Mouse (Mus musculus) heart, postnatal 4 days (tissue): Measurements from ENCODE around the gene Smap2. TPM values are rescaled to one million over a fixed set of nuclear protein-coding genes. Genes with fewer than 3 reads are reported as not detected.

Experiments
- DNase-seq: peaks from one replicate; pipeline ENCODE4 v3.0.0; 2021
- microRNA-seq, 2 experiments: library from miRNA; unstranded; fragments of <30 nt; microRNA quantifications; one replicate each; pipeline ENCODE4 v1.2.0; 2021 to 2022
- total RNA-seq, 2 experiments: library from RNA; stranded (reverse); gene quantifications; 2 replicates each; pipeline ENCODE4 v1.2.3; 2021

The Smap2 gene
- total RNA-seq, 2 experiments from 2014 or later, result 29.2 to 31.0 TPM

DNA sequence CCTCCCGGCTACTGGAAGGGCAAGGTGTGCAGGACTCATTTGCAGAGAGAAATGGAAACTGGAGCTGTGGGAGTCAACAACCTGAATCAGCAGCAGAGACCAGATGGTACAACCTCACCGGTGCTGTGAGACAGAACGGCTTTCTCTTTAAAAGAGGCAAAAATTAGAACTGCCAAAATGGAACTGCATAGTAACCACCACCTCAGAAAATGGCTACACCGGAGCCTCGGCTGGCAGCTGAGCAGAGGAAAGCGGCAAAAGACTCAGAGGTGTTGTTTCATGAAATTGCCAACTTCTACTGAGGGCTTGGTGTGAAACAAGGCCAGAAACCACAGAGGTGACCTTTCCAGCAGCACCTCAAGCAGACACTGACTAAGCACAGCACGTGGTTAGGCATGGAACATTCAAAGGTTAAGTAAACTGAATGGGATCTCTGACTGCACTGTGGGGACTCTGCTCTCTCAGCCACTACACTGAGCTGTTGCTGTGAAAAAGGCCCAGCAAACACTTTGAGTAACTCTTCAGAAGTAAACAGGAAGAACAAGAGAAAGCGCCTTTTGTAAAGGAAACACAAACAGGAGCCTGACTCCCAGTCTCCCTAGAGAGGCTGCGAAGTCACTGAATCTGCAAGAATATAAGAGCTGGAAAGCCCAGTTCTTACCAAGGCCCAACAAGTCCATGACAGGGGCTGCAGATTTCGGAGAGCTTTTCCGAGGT is 42.2 kb downstream of the Smap2 start:
- no peak for DNase-seq

DNA sequence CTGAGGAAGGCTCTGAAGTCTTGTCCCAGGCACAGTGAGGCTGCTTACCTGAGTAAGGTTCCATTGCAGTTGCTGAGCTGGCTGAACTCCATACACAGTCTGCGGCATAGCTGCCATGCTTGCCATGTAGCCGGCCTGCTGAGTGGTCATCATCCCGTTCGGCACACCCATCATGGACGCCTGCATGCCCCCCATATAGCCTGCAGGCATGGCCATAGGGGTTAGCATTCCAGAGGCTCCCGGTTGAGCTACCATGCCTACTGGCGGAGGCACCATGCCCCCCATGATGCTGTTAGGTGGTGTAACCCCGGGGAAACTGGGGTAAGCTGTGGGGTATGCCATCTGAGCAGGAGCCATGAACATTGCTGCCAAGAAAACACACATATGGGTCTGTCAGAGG is 45.2 kb downstream of the Smap2 start:
- DNase-seq, result no peak

DNA sequence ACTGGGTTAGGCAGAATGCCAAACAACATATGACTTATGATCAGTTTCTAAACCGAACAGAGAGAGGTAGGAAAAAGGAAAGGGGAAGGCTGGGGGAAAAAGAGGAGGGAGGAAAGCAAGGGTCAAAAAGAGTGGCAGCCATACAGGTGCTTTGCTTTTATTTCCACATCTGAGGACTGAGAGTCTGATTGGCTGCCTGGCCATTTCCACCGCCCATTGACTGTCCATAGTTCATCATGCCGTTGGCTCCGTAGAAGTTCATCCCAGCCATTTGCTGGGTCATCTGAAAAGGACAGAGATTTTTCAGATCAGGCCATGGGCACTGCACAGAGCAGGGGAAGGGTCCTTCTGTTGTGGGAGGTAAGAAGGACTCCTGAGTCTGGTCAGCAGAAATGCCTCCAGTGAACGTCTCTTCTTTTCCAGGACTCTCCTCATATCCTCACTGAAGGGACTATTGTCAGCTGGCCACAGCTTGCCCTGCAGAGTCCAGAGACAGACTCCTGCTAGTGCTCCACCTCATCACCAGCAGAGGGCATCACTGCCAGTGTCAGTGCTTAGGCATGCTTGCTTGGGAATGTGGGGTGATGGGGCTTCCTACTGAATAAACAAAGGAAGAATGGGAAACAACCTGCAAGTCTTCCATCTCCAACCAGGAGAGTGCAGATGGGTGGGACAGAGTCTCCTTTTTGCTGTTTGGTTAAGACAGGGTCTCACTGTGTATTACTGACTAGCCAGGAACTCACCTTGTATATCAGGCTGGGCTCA is 47.5 kb downstream of the Smap2 start:
- peak; percentile 48 for DNase-seq

DNA sequence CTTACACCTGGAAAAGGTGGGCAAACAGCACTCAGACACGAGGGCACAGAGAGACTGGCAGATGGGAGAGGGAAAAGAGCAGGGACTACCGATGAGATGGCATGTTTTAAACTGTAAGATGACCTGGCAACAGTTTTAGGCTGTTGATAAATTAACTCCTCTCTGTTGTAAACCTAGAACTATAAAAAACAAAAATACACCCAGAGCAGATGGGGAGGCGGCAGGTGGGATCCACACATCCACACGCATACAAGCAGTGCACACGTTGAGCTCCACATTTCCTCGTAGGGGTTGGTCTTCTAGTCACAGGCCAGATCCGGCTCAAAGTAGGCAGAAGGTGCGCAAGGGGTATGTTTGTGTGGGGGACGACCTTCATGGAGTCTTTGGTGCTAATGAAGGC is 48.6 kb downstream of the Smap2 start:
- no peak for DNase-seq

DNA sequence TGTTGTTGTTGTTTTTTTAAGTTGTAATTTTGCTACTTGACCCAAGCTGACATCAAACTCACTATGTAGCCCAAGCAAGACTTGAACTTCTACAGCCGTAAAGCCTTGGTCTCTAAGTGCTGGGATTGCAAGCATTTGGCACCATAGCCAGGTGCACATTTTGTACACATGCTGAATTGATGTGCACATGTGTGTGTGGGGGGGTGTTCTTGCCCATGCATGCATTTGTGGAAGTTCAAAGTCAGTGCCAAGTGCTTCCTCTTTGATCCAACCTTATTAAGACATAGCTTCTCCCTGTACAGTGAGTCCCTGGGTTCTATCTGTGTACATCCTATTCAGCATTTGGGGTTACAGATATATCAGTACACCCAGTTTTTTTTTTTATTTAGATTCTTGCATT is 61.5 kb downstream of the Smap2 start:
- no peak for DNase-seq

DNA sequence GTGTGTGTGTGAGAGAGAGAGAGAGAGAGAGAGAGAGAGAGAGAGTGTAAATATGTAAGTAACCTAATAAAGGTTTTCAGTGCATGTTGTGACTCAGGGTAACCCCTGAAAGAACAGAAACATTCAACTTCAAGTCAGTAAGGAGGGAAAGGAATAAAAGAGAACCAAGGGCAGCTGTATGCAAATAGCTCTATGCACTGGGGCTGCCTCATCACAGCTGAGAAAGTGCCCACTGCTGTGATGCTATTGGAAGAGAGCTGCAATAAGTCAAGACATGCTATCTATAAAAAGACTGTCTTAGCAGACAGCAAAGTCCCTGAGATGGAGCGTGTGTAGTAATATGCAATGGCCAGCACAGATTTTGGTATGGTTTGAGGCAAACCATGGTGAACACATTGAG is 63.4 kb downstream of the Smap2 start:
- DNase-seq, result no peak

DNA sequence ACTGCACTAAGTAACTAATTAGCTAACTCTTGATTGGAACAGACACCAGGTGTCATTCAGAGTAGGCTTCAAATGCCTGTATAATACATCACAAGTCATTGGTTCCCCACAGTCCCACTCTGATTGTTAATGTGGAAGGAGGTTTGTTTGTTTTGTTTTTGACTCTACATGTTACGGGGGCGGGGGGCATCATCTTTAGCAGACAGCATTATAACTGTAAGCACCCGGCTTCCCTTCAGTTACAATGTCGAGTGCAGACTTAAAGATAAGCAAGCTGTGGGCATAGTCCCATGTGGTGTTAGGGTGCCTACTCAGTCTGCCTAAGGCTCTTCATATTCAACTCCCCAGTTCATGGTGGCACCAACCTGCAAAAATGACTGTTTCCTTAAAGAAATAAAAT is 64.0 kb downstream of the Smap2 start:
- DNase-seq, result no peak

DNA sequence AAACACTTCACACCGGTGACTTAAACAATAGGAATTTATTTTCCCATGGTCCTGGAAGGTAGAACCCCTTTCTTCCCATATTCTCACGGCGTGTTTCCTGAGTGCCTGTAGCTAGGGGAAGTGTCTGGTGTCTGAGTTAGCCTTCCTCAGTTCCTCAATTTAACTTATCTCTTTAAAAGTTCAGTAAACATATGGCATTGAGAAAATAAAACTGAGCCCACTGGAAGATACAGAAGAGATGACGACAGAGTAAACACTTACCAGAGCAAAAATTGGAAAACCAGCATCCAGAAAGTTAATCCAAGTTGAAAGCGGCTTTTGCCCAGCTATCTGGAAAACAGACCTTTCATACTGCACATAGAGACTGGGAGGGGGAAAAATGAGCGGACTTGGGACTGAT is 64.9 kb downstream of the Smap2 start:
- peak; percentile 9 for DNase-seq

DNA sequence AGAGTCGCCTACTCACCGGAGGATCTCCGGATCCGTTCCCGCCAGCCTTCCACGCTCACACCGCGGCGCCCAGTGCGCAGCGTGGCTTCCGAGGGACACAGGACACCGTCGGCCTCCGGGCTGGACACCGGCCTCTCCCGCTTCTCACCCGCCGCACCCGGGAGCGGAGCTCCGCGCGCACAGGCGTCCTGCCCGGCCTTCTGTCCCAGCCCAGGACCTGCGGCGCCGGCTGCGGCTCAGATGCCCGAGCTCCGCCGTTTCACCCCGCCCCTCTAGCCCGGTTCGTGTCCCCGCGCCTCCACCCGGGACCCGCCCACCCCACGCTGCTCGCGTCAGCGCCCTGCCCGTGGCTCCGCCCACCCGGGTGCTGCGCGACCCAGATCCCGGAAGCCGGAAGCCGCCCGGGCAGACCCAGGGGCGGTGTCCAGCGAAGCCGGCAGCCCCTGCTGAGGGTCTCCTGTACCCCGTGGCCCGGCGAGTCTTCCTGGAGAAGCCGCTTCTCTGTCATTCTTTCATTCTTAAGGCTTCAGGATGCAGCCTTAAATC is 65.5 kb downstream of the Smap2 start, which contains the start of gene Zfp69:
Zfp69 (minus strand) TSS at position 272 of the 546 bp plus-strand sequence.
- DNase-seq, result peak; percentile 93

DNA sequence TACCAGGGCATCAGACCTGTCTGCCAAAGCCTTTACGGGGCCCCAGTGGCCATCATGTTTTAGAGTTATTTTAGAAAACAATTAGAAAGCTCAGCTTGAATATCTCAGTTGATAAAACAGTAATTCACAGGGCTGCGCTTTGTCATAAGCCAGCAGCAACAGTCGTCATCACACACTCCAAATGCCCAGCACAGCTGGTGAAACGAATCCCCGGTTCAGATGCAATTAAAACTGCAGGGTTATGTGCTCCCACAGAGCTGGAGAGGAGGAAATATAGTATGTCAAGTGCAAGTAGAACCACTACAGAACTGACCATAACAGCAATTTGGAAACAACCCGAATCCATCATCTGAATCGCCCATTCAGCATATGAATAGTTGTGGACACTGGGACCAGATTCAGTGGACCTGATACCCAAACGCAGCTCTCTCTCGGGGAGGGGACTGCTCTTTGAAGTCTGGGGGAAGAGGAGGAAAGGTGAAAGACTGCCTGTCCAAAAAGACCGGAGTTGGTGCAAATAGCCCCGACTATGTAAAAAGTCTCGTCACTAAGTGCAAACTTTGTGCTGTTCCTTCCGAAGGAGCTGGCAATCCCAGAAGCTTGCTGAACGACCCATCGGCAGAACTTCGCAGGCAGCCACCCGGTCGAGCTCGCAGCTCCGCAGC is 66.2 kb downstream of the Smap2 start:
- DNase-seq, result peak; percentile 13

DNA sequence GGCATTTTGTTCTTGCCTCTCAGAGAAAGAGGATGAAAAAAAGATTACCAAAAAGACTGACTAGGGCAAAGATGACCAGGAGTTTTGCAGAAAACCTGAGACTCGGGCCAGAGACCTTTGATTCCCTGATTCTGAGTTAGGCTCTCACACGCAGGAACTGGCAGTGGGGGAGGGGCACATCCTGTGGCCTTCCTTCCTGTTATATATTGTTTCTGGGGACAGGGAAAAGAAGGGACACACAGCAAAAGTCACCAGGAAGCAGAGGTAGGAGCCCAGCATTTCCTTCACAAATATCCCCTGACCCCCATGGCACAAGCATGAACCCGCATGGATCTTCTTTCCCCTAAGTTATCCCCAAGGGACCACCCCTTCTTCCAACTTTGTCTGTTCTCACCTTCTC is 68.1 kb downstream of the Smap2 start:
- peak; percentile 57 for DNase-seq

DNA sequence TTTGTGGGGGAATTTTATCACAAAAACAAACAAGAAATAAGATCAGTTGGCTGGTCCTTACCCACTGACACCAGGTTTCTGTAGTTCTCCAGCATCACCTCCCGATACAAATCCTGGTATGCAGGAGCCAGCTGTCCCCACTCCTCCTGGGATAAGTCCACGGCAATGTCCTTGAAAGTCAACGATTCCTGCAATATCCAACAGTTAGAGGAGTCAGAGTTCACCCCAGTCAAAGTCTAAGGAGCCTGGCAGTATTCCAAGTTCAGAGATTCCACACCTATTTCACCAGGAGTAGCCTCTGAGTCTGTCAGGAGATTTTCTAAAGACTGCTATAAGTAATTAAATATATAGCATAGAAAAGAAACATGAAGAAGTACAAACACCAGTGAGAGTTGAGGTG is 82.0 kb downstream of the Smap2 start:
- DNase-seq, result no peak

DNA sequence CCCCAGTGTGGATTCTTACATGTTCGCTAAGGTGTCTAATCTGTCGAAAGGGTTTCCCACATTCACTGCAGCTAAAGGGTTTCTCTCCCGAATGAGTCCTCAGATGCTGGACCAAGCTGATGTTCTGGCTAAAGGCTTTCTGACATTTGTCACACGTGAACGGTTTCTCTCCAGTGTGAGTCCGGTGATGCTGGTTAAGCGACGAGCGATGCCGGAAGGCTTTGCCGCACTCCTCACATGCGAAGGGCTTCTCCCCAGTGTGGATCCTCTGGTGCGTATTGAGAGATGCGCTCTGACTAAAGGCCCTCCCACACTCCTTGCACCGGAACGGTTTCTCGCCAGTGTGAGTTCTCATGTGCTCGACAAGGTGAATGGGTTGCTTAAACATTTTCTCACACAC is 86.3 kb downstream of the Smap2 start:
- DNase-seq, result no peak

DNA sequence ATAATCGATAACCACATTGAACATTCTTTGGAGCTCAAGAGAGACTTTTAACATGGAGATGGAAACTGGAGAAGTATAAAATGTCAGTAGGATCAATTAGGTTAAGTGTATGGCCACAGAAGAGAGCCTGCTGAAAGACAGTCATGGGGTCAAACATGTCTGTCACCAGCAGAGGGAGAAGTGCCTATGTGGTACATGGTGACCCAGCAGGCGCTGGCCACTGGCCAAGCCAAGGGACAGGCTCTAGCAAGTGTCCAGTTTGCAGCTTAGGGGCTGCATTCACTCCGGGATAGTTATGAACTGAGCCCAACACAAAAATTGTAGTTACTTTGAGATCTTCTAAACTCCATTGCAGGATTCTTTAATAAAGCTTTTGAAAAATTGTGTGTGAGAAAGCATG is 88.4 kb downstream of the Smap2 start:
- DNase-seq, result peak; percentile 50

DNA sequence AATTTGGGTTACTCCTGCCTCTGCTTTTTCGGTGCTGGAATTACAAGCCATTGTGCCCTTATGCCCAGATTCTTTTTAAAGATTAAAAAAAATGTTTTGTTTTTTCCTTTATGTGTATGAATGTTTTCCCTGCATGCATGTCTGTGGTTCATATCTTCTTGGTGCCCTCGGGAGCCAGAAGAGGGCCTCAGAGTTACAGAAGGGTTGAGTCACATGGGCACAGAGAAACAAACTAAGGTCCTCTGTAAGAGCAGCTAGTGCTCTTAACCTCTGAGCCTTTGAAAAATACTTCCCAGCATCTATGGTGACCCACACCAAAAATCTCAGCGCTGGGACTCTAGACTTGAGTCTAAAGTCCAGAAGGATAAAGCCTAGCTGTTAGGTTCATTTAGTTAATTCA is 91.7 kb downstream of the Smap2 start:
- peak; percentile 26 for DNase-seq

DNA sequence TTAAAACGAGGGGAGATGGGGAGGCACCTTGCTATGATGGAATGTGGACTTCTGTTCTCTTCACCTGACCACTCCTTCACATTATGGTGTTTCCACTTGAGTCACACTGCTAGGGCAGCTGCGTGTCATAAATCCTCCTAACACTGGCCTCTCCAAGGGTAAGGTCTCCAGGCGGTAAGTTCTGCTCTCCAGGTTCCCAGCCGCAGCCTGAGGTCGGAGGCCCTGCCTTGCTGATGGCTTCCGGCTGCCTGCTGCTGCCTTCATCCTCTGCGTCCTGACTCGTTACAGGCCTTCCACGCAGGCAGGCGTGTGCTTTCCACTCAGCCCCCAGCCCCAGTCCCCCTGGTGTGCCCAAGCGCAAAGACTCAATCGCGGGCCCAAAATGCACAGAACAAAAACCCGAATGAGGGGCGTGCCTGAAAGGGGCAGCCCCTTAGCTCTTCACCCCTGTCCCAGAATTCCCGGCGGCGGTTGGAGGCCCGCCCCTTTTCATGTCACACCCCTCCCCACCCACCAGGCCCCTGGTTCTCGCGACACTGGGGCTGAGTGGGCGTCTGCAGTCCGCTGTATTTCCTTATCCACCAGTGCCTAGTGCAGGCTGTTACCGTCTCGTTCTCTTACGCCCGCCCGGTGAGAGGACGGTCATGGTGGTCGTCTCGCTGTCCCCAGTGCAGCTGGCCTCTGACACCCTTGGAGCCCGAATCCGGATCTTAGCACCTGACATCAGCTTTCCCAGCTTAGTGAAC is 92.3 kb downstream of the Smap2 start, which contains the start of gene Exo5:
Exo5 (minus strand) TSS at position 464 of the 746 bp plus-strand sequence.
- DNase-seq, result peak; percentile 95

DNA sequence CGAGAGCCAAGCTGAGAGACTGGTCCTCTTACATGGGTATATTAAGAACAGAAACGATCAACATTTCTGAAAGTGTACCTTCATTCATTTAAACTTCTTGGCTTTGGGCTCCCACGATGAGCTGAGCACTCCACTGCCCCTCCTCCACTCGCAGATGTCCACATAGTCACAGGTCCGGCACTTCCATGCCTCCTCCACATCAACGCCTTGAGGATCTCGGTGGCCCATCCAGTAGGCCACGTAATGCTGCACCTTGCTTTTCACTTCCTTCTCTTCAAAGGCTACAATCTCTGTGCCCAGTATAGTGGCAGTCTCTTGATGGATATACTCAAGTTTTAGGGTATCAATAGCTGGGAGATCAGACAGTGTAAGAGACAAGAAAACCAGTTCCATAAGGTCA is 95.6 kb downstream of the Smap2 start:
- DNase-seq, result no peak

Small RNA genes lying within 50 kb of the gene (microRNA-seq; reads per million reads assigned to microRNA genes)
- 0 to 1.4 reads per million in 2 experiments for gene Mir7015

Other genes starting within 250 kb of the Smap2 start
- 10 to 100 TPM; 90.3 to 96.0 TPM for gene Nfyc, start 185.7 kb downstream of the Smap2 start, total RNA-seq
- gene Rims3, start 162.4 kb downstream of the Smap2 start, total RNA-seq, result under 1 TPM; 0.21 to 0.29 TPM
- gene Exo5, start 92.2 kb downstream of the Smap2 start, total RNA-seq, result 1 to 10 TPM; 7.8 to 8.5 TPM
- gene Zfp69, start 65.5 kb downstream of the Smap2 start, total RNA-seq, result 1 to 10 TPM; 5.6 to 6.1 TPM
- gene Col9a2, start 22.1 kb upstream of the Smap2 start, total RNA-seq, result 1 to 10 TPM; 3.0 TPM
- 10 to 100 TPM; 19.8 to 20.8 TPM for gene Zmpste24, start 81.0 kb upstream of the Smap2 start, total RNA-seq
- not detected for gene Tmco2, start 92.0 kb upstream of the Smap2 start, total RNA-seq
- gene Rlf, start 197.8 kb upstream of the Smap2 start, total RNA-seq, result 10 to 100 TPM; 22.0 to 23.1 TPM